Mouse (Mus musculus): ENCODE data around the gene Cacng4. TPM values are rescaled to one million over a fixed set of nuclear protein-coding genes. Genes with fewer than 3 reads are reported as not detected.

The Cacng4 gene
- total RNA-seq, 2 experiments from 2014 or later: not detected

- ATAC-seq (replicated peaks; ENCODE audit: poor library complexity, severe bottlenecking): no peak
Observed at GRCm38 (mm10) chr11:107777487-107777886, 16.9 kb downstream of the Cacng4 start.

GRCm38 (mm10) chr11:107773312-107773711 lies 21.0 kb downstream of the Cacng4 start:
- no peak for ATAC-seq (replicated peaks; ENCODE audit: poor library complexity, severe bottlenecking)

GRCm38 (mm10) chr11:107772002-107772401 lies 22.4 kb downstream of the Cacng4 start:
- ATAC-seq (replicated peaks; ENCODE audit: poor library complexity, severe bottlenecking): no peak

GRCm38 (mm10) chr11:107768361-107768760 lies 26.0 kb downstream of the Cacng4 start:
- no peak for ATAC-seq (replicated peaks; ENCODE audit: poor library complexity, severe bottlenecking)

GRCm38 (mm10) chr11:107766932-107767331 lies 27.4 kb downstream of the Cacng4 start:
- no peak for ATAC-seq (replicated peaks; ENCODE audit: poor library complexity, severe bottlenecking)

- no peak for ATAC-seq (replicated peaks; ENCODE audit: poor library complexity, severe bottlenecking)
Observed at GRCm38 (mm10) chr11:107762688-107763460, 31.5 kb downstream of the Cacng4 start.

- no peak for ATAC-seq (replicated peaks; ENCODE audit: poor library complexity, severe bottlenecking)
Observed at GRCm38 (mm10) chr11:107761790-107762500, 32.4 kb downstream of the Cacng4 start.

- ATAC-seq (replicated peaks; ENCODE audit: poor library complexity, severe bottlenecking): no peak
Observed at GRCm38 (mm10) chr11:107760001-107760400, 34.4 kb downstream of the Cacng4 start.

GRCm38 (mm10) chr11:107759516-107759915 lies 34.8 kb downstream of the Cacng4 start:
- ATAC-seq (replicated peaks; ENCODE audit: poor library complexity, severe bottlenecking): no peak

- no peak for ATAC-seq (replicated peaks; ENCODE audit: poor library complexity, severe bottlenecking)
Observed at GRCm38 (mm10) chr11:107749114-107749513, 45.2 kb downstream of the Cacng4 start.

- no peak for ATAC-seq (replicated peaks; ENCODE audit: poor library complexity, severe bottlenecking)
Observed at GRCm38 (mm10) chr11:107748243-107749035, 45.9 kb downstream of the Cacng4 start.

- ATAC-seq (replicated peaks; ENCODE audit: poor library complexity, severe bottlenecking): no peak
Observed at GRCm38 (mm10) chr11:107743100-107743499, 51.3 kb downstream of the Cacng4 start.

- ATAC-seq (replicated peaks; ENCODE audit: poor library complexity, severe bottlenecking): no peak
Observed at GRCm38 (mm10) chr11:107738418-107739099, 55.8 kb downstream of the Cacng4 start.

- no peak for ATAC-seq (replicated peaks; ENCODE audit: poor library complexity, severe bottlenecking)
Observed at GRCm38 (mm10) chr11:107737886-107738285, 56.5 kb downstream of the Cacng4 start.

GRCm38 (mm10) chr11:107734133-107734532 lies 60.2 kb downstream of the Cacng4 start:
- no peak for ATAC-seq (replicated peaks; ENCODE audit: poor library complexity, severe bottlenecking)

- ATAC-seq (replicated peaks; ENCODE audit: poor library complexity, severe bottlenecking): no peak
Observed at GRCm38 (mm10) chr11:107731498-107731897, 62.9 kb downstream of the Cacng4 start.

GRCm38 (mm10) chr11:107730940-107731339 lies 63.4 kb downstream of the Cacng4 start:
- no peak for ATAC-seq (replicated peaks; ENCODE audit: poor library complexity, severe bottlenecking)

- ATAC-seq (replicated peaks; ENCODE audit: poor library complexity, severe bottlenecking): no peak
Observed at GRCm38 (mm10) chr11:107729141-107729540, 65.2 kb downstream of the Cacng4 start.

GRCm38 (mm10) chr11:107728073-107728863 lies 66.1 kb downstream of the Cacng4 start:
- ATAC-seq (replicated peaks; ENCODE audit: poor library complexity, severe bottlenecking): no peak; the same call in 1 of the 2 replicates

Measured in granulocyte monocyte progenitor cell, adult 5-6 weeks (primary cell).